Mouse (Mus musculus): ENCODE results near the gene Kbtbd12.

Kbtbd12 gene

GRCm38 (mm10) chr6:88637611-88638301 is at the start of gene Kbtbd12:
Gene Kbtbd12, minus strand, starts transcription at chr6:88637950.
- DNase-seq (ENCODE audit: low read depth): no peak

- no peak for DNase-seq (ENCODE audit: low read depth)
Observed at GRCm38 (mm10) chr6:88683380-88684053, 45.8 kb upstream of the Kbtbd12 start.

- DNase-seq (ENCODE audit: low read depth): no peak
Observed at GRCm38 (mm10) chr6:88681026-88681425, 43.3 kb upstream of the Kbtbd12 start.

GRCm38 (mm10) chr6:88677738-88678137 is 40.0 kb upstream of the Kbtbd12 start:
- DNase-seq (ENCODE audit: low read depth): no peak

GRCm38 (mm10) chr6:88676753-88677736 is 39.3 kb upstream of the Kbtbd12 start:
- DNase-seq (ENCODE audit: low read depth): no peak

GRCm38 (mm10) chr6:88675815-88676214 is 38.1 kb upstream of the Kbtbd12 start:
- DNase-seq (ENCODE audit: low read depth): no peak

GRCm38 (mm10) chr6:88662284-88662683 is 24.5 kb upstream of the Kbtbd12 start:
- DNase-seq (ENCODE audit: low read depth): no peak

- DNase-seq (ENCODE audit: low read depth): no peak
Observed at GRCm38 (mm10) chr6:88661696-88662095, 23.9 kb upstream of the Kbtbd12 start.

GRCm38 (mm10) chr6:88647564-88648295 is 10.0 kb upstream of the Kbtbd12 start:
- DNase-seq (ENCODE audit: low read depth): no peak

- no peak for DNase-seq (ENCODE audit: low read depth)
Observed at GRCm38 (mm10) chr6:88644786-88645185, 7.0 kb upstream of the Kbtbd12 start.

GRCm38 (mm10) chr6:88641346-88641920 is 3.7 kb upstream of the Kbtbd12 start:
- DNase-seq (ENCODE audit: low read depth): no peak

GRCm38 (mm10) chr6:88640331-88640730 is 2.6 kb upstream of the Kbtbd12 start:
- no peak for DNase-seq (ENCODE audit: low read depth)

- no peak for DNase-seq (ENCODE audit: low read depth)
Observed at GRCm38 (mm10) chr6:88639921-88640320, 2.2 kb upstream of the Kbtbd12 start.

GRCm38 (mm10) chr6:88639372-88639920 is 1.7 kb upstream of the Kbtbd12 start:
- no peak for DNase-seq (ENCODE audit: low read depth)

- no peak for DNase-seq (ENCODE audit: low read depth)
Observed at GRCm38 (mm10) chr6:88638917-88639316, 1.2 kb upstream of the Kbtbd12 start.

- DNase-seq (ENCODE audit: low read depth): peak; percentile 58
Observed at GRCm38 (mm10) chr6:88635881-88636754, 1.6 kb downstream of the Kbtbd12 start.

GRCm38 (mm10) chr6:88631293-88631692 is 6.5 kb downstream of the Kbtbd12 start:
- no peak for DNase-seq (ENCODE audit: low read depth)

- no peak for DNase-seq (ENCODE audit: low read depth)
Observed at GRCm38 (mm10) chr6:88630560-88630959, 7.2 kb downstream of the Kbtbd12 start.

GRCm38 (mm10) chr6:88629821-88630220 is 7.9 kb downstream of the Kbtbd12 start:
- DNase-seq (ENCODE audit: low read depth): no peak

- DNase-seq (ENCODE audit: low read depth): no peak
Observed at GRCm38 (mm10) chr6:88627317-88627811, 10.4 kb downstream of the Kbtbd12 start.

Measured in c-Kit-positive CD71-positive TER-119-negative erythroid progenitor cells, embryonic 14.5 days (primary cell).